ENCODE assay signal across 10 mouse cellular contexts in the genomic region with DNA sequence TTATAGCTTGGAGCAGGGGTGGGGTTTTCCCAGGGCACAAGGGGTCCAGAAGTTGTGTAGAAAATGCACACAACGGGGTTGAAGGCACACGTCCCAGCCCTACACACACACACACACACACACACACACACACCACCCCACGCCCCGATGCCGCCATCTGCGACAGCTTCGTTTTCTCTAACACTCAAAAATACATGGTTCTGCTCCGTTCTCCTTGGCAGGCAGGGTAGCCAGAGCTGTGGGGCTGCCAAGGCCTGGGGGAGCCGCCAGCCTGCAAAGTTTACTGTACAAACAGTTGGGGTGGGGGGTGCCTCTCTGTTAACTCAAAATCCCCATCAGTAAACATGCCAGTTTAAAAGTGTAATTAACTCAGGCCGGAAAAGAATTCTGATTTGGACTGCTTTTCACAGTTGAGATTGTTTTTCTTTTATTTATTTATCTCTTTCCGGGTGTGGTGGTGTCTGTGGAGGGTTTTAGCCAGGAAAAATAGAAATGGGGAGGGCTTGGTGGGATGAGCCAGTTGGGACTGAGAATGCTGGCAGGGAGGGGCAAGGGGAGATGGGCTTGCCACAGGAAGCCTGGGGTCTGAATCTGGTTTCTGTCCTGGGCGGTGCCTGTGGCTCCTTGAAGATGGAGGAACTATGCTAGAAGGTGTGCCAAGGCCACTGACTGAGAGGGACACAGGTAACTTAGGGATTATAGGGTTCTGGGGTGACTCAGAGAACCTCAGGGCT.
DNase-seq lines count a peak whose midpoint lies in the region; ATAC-seq and TF ChIP-seq lines count a peak whose summit lies in the region.
"Had no signal": no experiment of that assay in that cellular context is flagged by ENCODE, and none has a peak within 500 bp of the region (broad histone marks: within the 10 kb centered on the region; RNA-seq: fewer than 3 reads in every experiment).

No protein-coding gene starts in this region.

- no peak for ATAC-seq in liver, embryonic 11.5 days (replicated peaks; ENCODE audit: low FRiP score)
- ATAC-seq in liver, postnatal 0 days = no peak
- ATAC-seq in forebrain, embryonic 14.5 days = peak; percentile 32; the same call in 1 of the 2 replicates
- no peak for ATAC-seq in inflammation-experienced regulatory T-cells, adult 6 months
- no peak for ATAC-seq in activated CD4-positive, CD25-positive, alpha-beta regulatory T cell, adult 4 months

- TF ChIP-seq CTCF in liver, postnatal 0 days (IDR thresholded peaks at IDR 0.05; ENCODE audit: low read depth) = no peak

- no peaks in the 10 kb centered on the region for H3K27me3 ChIP-seq in liver, embryonic 11.5 days (replicated peaks; ENCODE audit: control insufficient read depth, insufficient read depth, low read length)
- no peaks in the 10 kb centered on the region for H3K27me3 ChIP-seq in liver, postnatal 0 days (ENCODE audit: insufficient read depth, low read length)
- H3K27me3 ChIP-seq in forebrain, embryonic 14.5 days (replicated peaks; ENCODE audit: control insufficient read depth, insufficient read depth, low read length) = no peaks in the 10 kb centered on the region

- H3K4me1 ChIP-seq in liver, embryonic 11.5 days (replicated peaks; ENCODE audit: control insufficient read depth, insufficient read depth, low read length) = no peaks in the 10 kb centered on the region; the same call in none of the 2 replicates
- H3K4me1 ChIP-seq in liver, postnatal 0 days (ENCODE audit: insufficient read depth) = no peaks in the 10 kb centered on the region
- peaks cover 34% of the 10 kb centered on the region for H3K4me1 ChIP-seq in forebrain, embryonic 14.5 days (ENCODE audit: control insufficient read depth, insufficient read depth, low read length)

- 0 out of 2 replicates have a peak overlapping the region, but pooled peaks have one; percentile 33 for H3K27ac ChIP-seq in liver, embryonic 11.5 days (ENCODE audit: low read depth, low read length)
- H3K27ac ChIP-seq in liver, postnatal 0 days (ENCODE audit: low read depth) = no peak overlapping the region
- H3K27ac ChIP-seq in forebrain, embryonic 14.5 days (ENCODE audit: low read depth, low read length) = peak overlapping the region; percentile 21; the same call in 1 of the 2 replicates

- WGBS in liver, embryonic 11.5 days = 68% methylated on average over 12 of the region's 12 CpGs
- WGBS in liver, postnatal 0 days (ENCODE audit: insufficient replicate concordance) = 64% methylated on average over 12 of the region's 12 CpGs
- WGBS in forebrain, embryonic 14.5 days = 66% methylated on average over 12 of the region's 12 CpGs

- no peak overlapping the region for H3K4me3 ChIP-seq in liver, embryonic 11.5 days (ENCODE audit: low read depth, low read length)
- H3K4me3 ChIP-seq in liver, postnatal 0 days (ENCODE audit: low read depth, low read length) = no peak overlapping the region
- H3K4me3 ChIP-seq in forebrain, embryonic 14.5 days (ENCODE audit: low read depth, low read length) = no peak overlapping the region

- no peak overlapping the region for H3K4me2 ChIP-seq in liver, embryonic 11.5 days
- H3K4me2 ChIP-seq in liver, postnatal 0 days (ENCODE audit: low read depth, low read length) = no peak overlapping the region
- no peak overlapping the region for H3K4me2 ChIP-seq in forebrain, embryonic 14.5 days (ENCODE audit: low read length)

- no peaks in the 10 kb centered on the region for H3K36me3 ChIP-seq in liver, embryonic 11.5 days (ENCODE audit: control insufficient read depth, insufficient read depth, low read length)
- H3K36me3 ChIP-seq in liver, postnatal 0 days (replicated peaks; ENCODE audit: insufficient read depth, low read length) = no peaks in the 10 kb centered on the region; the same call in 1 of the 2 replicates
- H3K36me3 ChIP-seq in forebrain, embryonic 14.5 days (ENCODE audit: control insufficient read depth, insufficient read depth, low read length) = peaks cover 15% of the 10 kb centered on the region

- no peaks in the 10 kb centered on the region for H3K9me3 ChIP-seq in liver, embryonic 11.5 days (ENCODE audit: control insufficient read depth, low read length)
- no peaks in the 10 kb centered on the region for H3K9me3 ChIP-seq in liver, postnatal 0 days (ENCODE audit: low read length)
- no peaks in the 10 kb centered on the region for H3K9me3 ChIP-seq in forebrain, embryonic 14.5 days (replicated peaks; ENCODE audit: control insufficient read depth, low read length)

- H3K9ac ChIP-seq in liver, embryonic 11.5 days (ENCODE audit: low read depth, low read length) = no peak overlapping the region
- H3K9ac ChIP-seq in liver, postnatal 0 days (replicated peaks) = no peak overlapping the region
- no peak overlapping the region for H3K9ac ChIP-seq in forebrain, embryonic 14.5 days (ENCODE audit: low read length)

- no peak for TF ChIP-seq EP300 in liver, postnatal 0 days (IDR thresholded peaks at IDR 0.05; ENCODE audit: low read depth)

- DNase-seq in liver, embryonic 11.5 days (ENCODE audit: low spot score) = peak; percentile 27
- no peak for DNase-seq in liver, postnatal 0 days
- peak; percentile 78 for DNase-seq in forebrain, embryonic 14.5 days (ENCODE audit: low spot score)
- DNase-seq in layer of hippocampus, postnatal 14 days (ENCODE audit: low spot score in 2 of 2) = peak; percentile 82 to 93
- DNase-seq in right cerebral cortex, postnatal 14 days = peak; percentile 57
- no peak for DNase-seq in thymus, postnatal 25 days
- DNase-seq: kidney, adult 8-10 months; thymus, adult 2 months had no signal

Comparison
In these comparisons a context has a peak if more than half of its experiments do, and no peak if none do; other contexts are left out.
1. DNase-seq: peak in liver, embryonic 11.5 days (single experiment), forebrain, embryonic 14.5 days (single experiment), layer of hippocampus, postnatal 14 days (2 of 2) and right cerebral cortex, postnatal 14 days (single experiment); none in liver, postnatal 0 days (single experiment) and thymus, postnatal 25 days (single experiment).